Mouse (Mus musculus) forebrain, postnatal 0 days (tissue): ENCODE measurements around the gene Dscaml1. TPM values are rescaled to one million over a fixed set of nuclear protein-coding genes. Genes with fewer than 3 reads are reported as not detected.

Experiments used
- ATAC-seq: fragments of 200-750 bp; cut with Nextera tagmentation; 2 replicates; pipeline ENCODE4 v1.8.0; 2017; ENCODE audit warnings: mild to moderate bottlenecking, moderate library complexity
- DNase-seq: peaks from one replicate; pipeline ENCODE4 v3.0.0-alpha.2; 2015
- H3K27ac ChIP-seq: fragments of 300-500 bp; sonication (generic); 2 replicates; pipeline ENCODE4 v1.5.1; 2014; ENCODE audit warnings: low read depth, mild to moderate bottlenecking, antibody characterized with exemption, low read length, moderate library complexity, mixed read lengths
- H3K27me3 ChIP-seq: fragments of 300-500 bp; sonication (generic); 2 replicates; pipeline ENCODE4 v1.6.1; 2014; ENCODE audit warnings: mild to moderate bottlenecking, low read length, mixed read lengths; ENCODE audit not compliant: insufficient read depth
- H3K36me3 ChIP-seq: fragments of 300-500 bp; sonication (generic); 2 replicates; pipeline ENCODE4 v1.6.1; 2014; ENCODE audit warnings: mild to moderate bottlenecking, moderate library complexity; ENCODE audit not compliant: insufficient read depth
- H3K4me1 ChIP-seq: fragments of 300-500 bp; sonication (generic); 2 replicates; pipeline ENCODE4 v1.6.1; 2014; ENCODE audit warnings: antibody characterized with exemption; ENCODE audit not compliant: insufficient read depth
- H3K4me2 ChIP-seq: fragments of 300-500 bp; sonication (generic); 2 replicates; pipeline ENCODE4 v1.6.1; 2014; ENCODE audit warnings: low read depth, mild to moderate bottlenecking, moderate library complexity
- H3K4me3 ChIP-seq: fragments of 300-500 bp; sonication (generic); 2 replicates; pipeline ENCODE4 v1.5.1; 2014; ENCODE audit warnings: low read depth, low read length, mixed read lengths
- H3K9ac ChIP-seq: fragments of 300-500 bp; sonication (generic); 2 replicates; pipeline ENCODE4 v1.6.1; 2014; ENCODE audit warnings: mild to moderate bottlenecking
- H3K9me3 ChIP-seq: fragments of 300-500 bp; sonication (generic); 2 replicates; pipeline ENCODE4 v1.6.1; 2016; ENCODE audit warnings: low read length
- CTCF ChIP-seq: sonication (generic); IDR thresholded peaks from 2 replicates; pipeline ENCODE4 v1.5.1; 2016; ENCODE audit warnings: antibody characterized with exemption, control low read depth, low read depth
- WGBS: fragments of 180-500 bp; shearing (Covaris S2); extraction: QIAGEN DNeasy Blood & Tissue Kit; methylation state at CpG from one replicate; pipeline ENCODE4 v1.1.7; 2014; 5-methylcytosine and 5-hydroxymethylcytosine counted together
- polyA plus RNA-seq: library from polyadenylated mRNA; unstranded; fragments of >200 nt; fragmentation: Nextera tagmentation; extraction: Ambion mirVana; gene quantifications from 2 replicates; pipeline ENCODE4 v1.2.1, GENCODE M21; 2015
- total RNA-seq: library from RNA; depleted of rRNA; stranded (reverse); fragments of >200 nt; gene quantifications from 2 replicates; pipeline ENCODE4 v1.2.3, GENCODE M21; 2014

Gene Dscaml1
- total and polyA plus RNA-seq, 2 experiments from 2014 or later, result 19.6 to 42.6 TPM

GRCm38 (mm10) chr9:45599377-45599776 lies 172.9 kb downstream of the Dscaml1 start:
- ATAC-seq (no peak), DNase-seq (no peak)
- H3K4me1 ChIP-seq, result no peaks in the 10 kb centered on the region
- H3K27me3 ChIP-seq, result no peaks in the 10 kb centered on the region
- H3K9me3 ChIP-seq, result no peaks in the 10 kb centered on the region
- no peak for TF ChIP-seq CTCF
- no peak overlapping the region for H3K9ac ChIP-seq
- no peak overlapping the region for H3K4me2 ChIP-seq
- H3K4me3 ChIP-seq, result no peak overlapping the region
- no peaks in the 10 kb centered on the region for H3K36me3 ChIP-seq
- 43% methylated on average over 4 of the region's 4 CpGs for WGBS
- H3K27ac ChIP-seq, result no peak overlapping the region

- no peaks in the 10 kb centered on the region for H3K36me3 ChIP-seq
- ATAC-seq, result no peak
- no peak for DNase-seq
- peaks cover 26% of the 10 kb centered on the region for H3K4me1 ChIP-seq
- H3K4me3 ChIP-seq, result no peak overlapping the region
- no peaks in the 10 kb centered on the region for H3K27me3 ChIP-seq
- TF ChIP-seq CTCF, result no peak
- no peak overlapping the region for H3K4me2 ChIP-seq
- no peaks in the 10 kb centered on the region for H3K9me3 ChIP-seq
- H3K9ac ChIP-seq, result no peak overlapping the region
- peak overlapping the region; percentile 86 for H3K27ac ChIP-seq
These were observed 180.9 kb downstream of the Dscaml1 start for GRCm38 (mm10) chr9:45607337-45607736.

GRCm38 (mm10) chr9:45608097-45609031 lies 181.9 kb downstream of the Dscaml1 start:
- Histone ChIP-seq H3K9me3 (no peaks in the 10 kb centered on the region), H3K9ac (no peak overlapping the region), H3K36me3 (no peaks in the 10 kb centered on the region), H3K4me1 (peaks cover 26% of the 10 kb centered on the region), H3K4me2 (0 out of 2 replicates have a peak overlapping the region, but pooled peaks have one; percentile 8), H3K27me3 (no peaks in the 10 kb centered on the region), H3K27ac (peak overlapping the region; percentile 86), H3K4me3 (no peak overlapping the region)
- TF ChIP-seq CTCF, result peak; percentile 35
- peak; percentile 92 for ATAC-seq
- 26% methylated on average over 13 of the region's 13 CpGs for WGBS
- peak; percentile 80 for DNase-seq

- ATAC-seq (no peak), DNase-seq (no peak)
- no peak overlapping the region for H3K4me3 ChIP-seq
- H3K9me3 ChIP-seq, result no peaks in the 10 kb centered on the region
- H3K27ac ChIP-seq, result peak overlapping the region; percentile 45; the same call in 1 of the 2 replicates
- H3K4me1 ChIP-seq, result peaks cover 30% of the 10 kb centered on the region
- H3K4me2 ChIP-seq, result no peak overlapping the region
- H3K27me3 ChIP-seq, result no peaks in the 10 kb centered on the region
- no peaks in the 10 kb centered on the region for H3K36me3 ChIP-seq
- H3K9ac ChIP-seq, result no peak overlapping the region
- TF ChIP-seq CTCF, result no peak
- WGBS, result 32% methylated on average over 11 of the region's 11 CpGs
These were observed 184.1 kb downstream of the Dscaml1 start for GRCm38 (mm10) chr9:45610336-45611060.

GRCm38 (mm10) chr9:45614616-45615015 lies 188.2 kb downstream of the Dscaml1 start:
- DNase-seq (no peak), ATAC-seq (peak; percentile 54; the same call in 1 of the 2 replicates)
- 58% methylated on average over 1 of the region's 1 CpGs for WGBS

GRCm38 (mm10) chr9:45617889-45618288 lies 191.5 kb downstream of the Dscaml1 start:
- 76% methylated on average over 10 of the region's 10 CpGs for WGBS
- Histone ChIP-seq H3K27ac (peak overlapping the region; percentile 66), H3K36me3 (no peaks in the 10 kb centered on the region), H3K9me3 (no peaks in the 10 kb centered on the region), H3K9ac (no peak overlapping the region; the same call in 1 of the 2 replicates), H3K4me1 (peaks cover 29% of the 10 kb centered on the region; the same call in 1 of the 2 replicates), H3K4me3 (no peak overlapping the region), H3K27me3 (no peaks in the 10 kb centered on the region), H3K4me2 (no peak overlapping the region)
- DNase-seq (no peak), ATAC-seq (peak; percentile 66)
- no peak for TF ChIP-seq CTCF

More at GRCm38 (mm10) chr9:45614616-45615015, 188.2 kb downstream of the Dscaml1 start:
- TF ChIP-seq CTCF, result no peak
- no peak overlapping the region for H3K9ac ChIP-seq
- H3K27me3 ChIP-seq, result no peaks in the 10 kb centered on the region
- H3K36me3 ChIP-seq, result no peaks in the 10 kb centered on the region
- no peak overlapping the region for H3K27ac ChIP-seq
- no peak overlapping the region for H3K4me2 ChIP-seq
- H3K9me3 ChIP-seq, result no peaks in the 10 kb centered on the region
- H3K4me1 ChIP-seq, result peaks cover 24% of the 10 kb centered on the region
- no peak overlapping the region for H3K4me3 ChIP-seq

GRCm38 (mm10) chr9:45618443-45618842 lies 192.0 kb downstream of the Dscaml1 start:
- H3K9ac ChIP-seq, result no peak overlapping the region
- no peaks in the 10 kb centered on the region for H3K36me3 ChIP-seq
- DNase-seq (no peak), ATAC-seq (no peak)
- H3K9me3 ChIP-seq, result no peaks in the 10 kb centered on the region
- 60% methylated on average over 7 of the region's 7 CpGs for WGBS
- H3K4me1 ChIP-seq, result peaks cover 29% of the 10 kb centered on the region; the same call in 1 of the 2 replicates
- H3K4me2 ChIP-seq, result no peak overlapping the region
- H3K27me3 ChIP-seq, result no peaks in the 10 kb centered on the region
- no peak overlapping the region for H3K4me3 ChIP-seq
- peak overlapping the region; percentile 66; the same call in 1 of the 2 replicates for H3K27ac ChIP-seq
- no peak for TF ChIP-seq CTCF
